Mouse (Mus musculus) spleen, adult 2 months (tissue): ENCODE measurements around the gene St3gal2. TPM values are rescaled to one million over a fixed set of nuclear protein-coding genes. Genes with fewer than 3 reads are reported as not detected.

Experiments used
- DNase-seq, 2 experiments: peaks; one replicate each; pipeline versions ENCODE4 v3.0.0 to v3.0.0-alpha.2; 2012 to 2021; ENCODE audit warnings: low spot score in 2 of 2, low read depth in 1 of 2
- H3K27ac ChIP-seq: fragments of 200-500 bp; 2 replicates; pipeline ENCODE4 v1.5.1; 2012; ENCODE audit warnings: low read length, inconsistent platforms; ENCODE audit not compliant: insufficient read depth
- H3K27me3 ChIP-seq: fragments of 200-500 bp; 2 replicates; pipeline ENCODE4 v1.6.1; 2012; ENCODE audit warnings: mild to moderate bottlenecking, moderate library complexity, low read length, inconsistent platforms; ENCODE audit not compliant: control insufficient read depth, insufficient read depth
- H3K36me3 ChIP-seq: fragments of 200-500 bp; 2 replicates; pipeline ENCODE4 v1.6.1; 2012; ENCODE audit warnings: mild to moderate bottlenecking, low read length, inconsistent platforms; ENCODE audit not compliant: control insufficient read depth, insufficient read depth
- H3K4me1 ChIP-seq: fragments of 200-500 bp; 2 replicates; pipeline ENCODE4 v1.6.1; 2011; ENCODE audit warnings: inconsistent platforms; ENCODE audit not compliant: control insufficient read depth, insufficient read depth, insufficient read length
- H3K4me3 ChIP-seq: fragments of 200-500 bp; 2 replicates; pipeline ENCODE4 v1.5.1; 2011; ENCODE audit warnings: mild to moderate bottlenecking, inconsistent platforms; ENCODE audit not compliant: insufficient read depth, insufficient read length; ENCODE audit errors: extremely low read depth
- CTCF ChIP-seq: fragments of 200-500 bp; IDR thresholded peaks from 2 replicates; pipeline ENCODE4 v1.5.1; 2011; ENCODE audit warnings: mild to moderate bottlenecking, inconsistent platforms; ENCODE audit not compliant: insufficient read depth, insufficient read length, insufficient replicate concordance; ENCODE audit errors: extremely low read depth
- POLR2A ChIP-seq: fragments of 200-500 bp; IDR thresholded peaks from 2 replicates; pipeline ENCODE4 v1.6.1; 2011; ENCODE audit warnings: low read depth, low read length, inconsistent platforms
- WGBS: fragments of 180-500 bp; shearing (Covaris S2); methylation state at CpG from one replicate; pipeline ENCODE4 v1.1.7; 2018; 5-methylcytosine and 5-hydroxymethylcytosine counted together
- polyA plus RNA-seq: library from polyadenylated mRNA; depleted of rRNA; stranded (reverse); fragments of >200 nt; gene quantifications from 2 replicates; pipeline ENCODE4 v1.2.3, GENCODE M21; 2012

St3gal2 gene
- polyA plus RNA-seq, 1 experiment: 25.5 TPM

DNA sequence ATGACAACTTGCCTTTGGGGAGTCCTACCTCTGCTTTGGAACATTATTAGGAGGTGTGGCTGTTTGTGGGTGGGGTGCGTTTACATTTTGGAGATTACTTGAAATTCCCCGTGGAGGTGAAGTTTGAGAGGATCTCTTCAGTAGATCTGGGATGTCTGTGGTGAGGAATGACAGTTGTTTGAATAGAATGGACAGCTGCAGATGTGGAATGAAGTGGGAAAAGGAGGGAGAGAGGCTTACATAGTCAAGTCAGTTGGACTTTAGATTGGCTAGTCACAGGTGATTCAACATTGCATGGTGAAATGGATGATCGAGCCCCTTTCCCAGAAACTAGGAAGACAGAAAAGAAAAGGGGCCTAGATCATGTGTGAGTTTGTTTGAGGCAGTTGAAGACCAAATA, 12.7 kb downstream of the St3gal2 start:
- H3K4me1 ChIP-seq: peaks cover 14% of the 10 kb centered on the region; the same call in 1 of the 2 replicates
- TF ChIP-seq CTCF (no peak), POLR2A (no peak)
- 83% methylated on average over 3 of the region's 3 CpGs for WGBS
- H3K27me3 ChIP-seq: no peaks in the 10 kb centered on the region
- no peak overlapping the region for H3K27ac ChIP-seq
- no peaks in the 10 kb centered on the region for H3K36me3 ChIP-seq
- H3K4me3 ChIP-seq: no peak overlapping the region
- no peak for DNase-seq

DNA sequence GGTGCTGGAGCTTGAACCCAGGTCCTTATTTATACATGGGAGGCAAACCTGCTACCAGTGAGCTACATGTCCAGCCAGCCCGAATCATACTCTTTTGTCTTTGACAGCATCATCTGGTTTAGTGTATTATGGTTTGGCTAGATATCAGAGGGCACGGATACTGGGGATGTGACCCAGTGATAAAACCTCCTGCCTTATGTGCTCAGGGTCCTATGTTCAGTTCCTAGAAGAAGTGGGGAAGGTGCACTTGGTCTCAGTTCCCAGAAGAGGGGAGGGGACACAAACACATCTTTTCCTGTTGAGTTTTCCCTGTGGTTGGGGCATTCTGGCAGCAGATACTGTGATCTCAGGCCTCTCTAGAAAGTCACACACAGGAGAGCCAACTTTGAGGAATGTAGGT, 13.6 kb downstream of the St3gal2 start:
- TF ChIP-seq CTCF: no peak
- no peak for TF ChIP-seq POLR2A
- no peak overlapping the region for H3K4me3 ChIP-seq
- WGBS: 78% methylated on average over 2 of the region's 2 CpGs
- H3K36me3 ChIP-seq: no peaks in the 10 kb centered on the region
- no peak for DNase-seq
- peaks cover 19% of the 10 kb centered on the region; the same call in 1 of the 2 replicates for H3K4me1 ChIP-seq
- H3K27me3 ChIP-seq: no peaks in the 10 kb centered on the region
- H3K27ac ChIP-seq: no peak overlapping the region

DNA sequence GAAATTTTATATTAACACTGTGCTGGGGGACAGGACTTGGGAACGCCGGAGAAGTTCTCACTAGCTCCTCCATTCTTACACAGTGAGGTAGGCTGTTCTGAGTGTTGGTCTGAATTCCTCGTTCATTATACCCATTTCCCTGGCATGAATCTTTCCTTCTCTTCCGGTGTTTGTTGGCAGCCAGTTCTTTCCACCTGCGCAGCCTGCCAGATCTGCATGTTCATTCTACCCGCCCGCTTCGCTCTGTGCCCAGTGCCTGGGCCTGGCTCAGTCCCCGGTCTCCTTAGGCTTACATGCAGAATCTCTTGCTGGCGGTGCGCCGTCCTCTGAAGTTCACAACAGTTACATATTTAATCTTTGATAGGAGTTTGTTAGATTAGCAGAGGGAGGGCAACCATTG, 16.5 kb downstream of the St3gal2 start:
- Histone ChIP-seq H3K27me3 (no peaks in the 10 kb centered on the region), H3K36me3 (no peaks in the 10 kb centered on the region), H3K4me3 (no peak overlapping the region), H3K4me1 (peaks cover 16% of the 10 kb centered on the region; the same call in 1 of the 2 replicates), H3K27ac (no peak overlapping the region)
- no peak for TF ChIP-seq POLR2A
- TF ChIP-seq CTCF: no peak
- WGBS: 91% methylated on average over 12 of the region's 12 CpGs
- DNase-seq: no peak

DNA sequence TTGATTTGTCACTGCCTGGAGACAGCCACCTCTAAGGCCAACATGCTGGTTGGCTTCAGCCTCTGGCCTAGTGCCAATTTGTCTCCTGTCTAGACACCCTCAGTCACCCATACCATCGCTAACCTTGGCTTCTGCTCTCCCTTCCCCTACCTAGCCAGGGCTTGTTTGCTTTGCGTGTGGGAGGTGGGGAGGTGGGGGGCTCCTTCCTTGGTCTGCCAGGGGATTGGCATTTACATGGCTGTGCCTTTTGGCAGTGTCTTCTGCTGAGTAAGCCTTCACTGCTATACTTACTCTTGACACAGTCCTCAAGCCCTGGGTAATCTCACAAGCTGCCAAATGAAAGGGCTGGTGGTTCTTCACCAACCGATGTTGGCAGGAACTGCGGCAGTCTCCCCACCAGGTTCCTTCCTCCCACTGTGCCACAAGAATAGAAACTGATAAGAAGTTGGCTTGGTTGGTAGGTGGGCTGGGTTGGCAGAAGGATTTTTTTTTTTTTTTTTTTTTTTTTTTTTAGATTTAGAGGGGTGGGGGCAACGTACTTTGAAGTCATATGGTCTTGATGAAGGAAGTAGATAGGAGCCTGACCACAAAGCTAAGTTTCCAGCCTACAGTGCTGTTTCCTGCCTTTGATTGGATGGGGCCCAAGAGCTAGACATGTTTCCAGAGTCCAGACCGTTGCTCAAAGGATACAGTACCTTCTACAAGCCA, 19.3 kb downstream of the St3gal2 start:
- WGBS: 4% methylated on average over 6 of the region's 6 CpGs
- peaks cover 14% of the 10 kb centered on the region; the same call in 1 of the 2 replicates for H3K4me1 ChIP-seq
- H3K36me3 ChIP-seq: no peaks in the 10 kb centered on the region
- H3K4me3 ChIP-seq: no peak overlapping the region
- H3K27me3 ChIP-seq: no peaks in the 10 kb centered on the region
- peak in 1 of 2 experiments; percentile 31 for DNase-seq
- peak overlapping the region; percentile 45 for H3K27ac ChIP-seq
- TF ChIP-seq CTCF (no peak), POLR2A (no peak)

DNA sequence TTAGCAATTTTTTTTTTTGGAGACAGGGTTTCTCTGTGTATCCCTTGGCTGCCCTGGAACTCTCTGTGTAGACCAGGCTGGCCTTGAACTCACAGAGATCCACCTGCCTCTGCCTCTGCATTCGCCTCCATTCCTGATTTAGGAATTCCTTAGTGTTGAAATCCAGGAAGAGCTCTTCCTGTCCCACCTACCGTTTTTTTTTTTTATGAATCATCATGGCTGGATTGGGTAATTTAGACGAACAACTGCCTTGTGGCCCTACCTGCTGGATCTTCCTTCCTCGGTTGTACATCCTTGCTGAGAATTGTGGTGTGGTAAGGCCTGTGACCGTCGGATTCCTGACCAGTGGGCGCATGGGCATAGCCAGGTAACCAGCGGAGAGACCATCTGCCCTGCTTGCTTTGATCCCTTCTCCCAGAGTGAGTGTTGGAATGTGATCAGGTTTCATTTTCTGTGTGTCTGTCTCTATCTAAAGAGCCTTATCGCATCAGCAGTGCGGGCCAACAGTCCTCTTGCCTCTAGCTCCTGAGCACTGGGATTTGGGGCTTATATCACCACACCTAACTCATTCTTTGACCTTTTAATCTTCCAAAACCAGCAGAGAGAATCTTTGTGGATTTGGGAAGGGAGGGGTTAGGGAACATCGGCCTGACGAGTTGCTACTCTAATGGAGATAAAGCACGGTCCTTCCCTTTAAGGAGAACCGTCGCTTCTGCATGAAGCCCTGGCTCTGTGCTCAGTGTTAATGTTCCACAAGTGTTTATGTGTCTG, 21.1 kb downstream of the St3gal2 start:
- WGBS: 83% methylated on average over 15 of the region's 15 CpGs
- TF ChIP-seq POLR2A (no peak), CTCF (no peak)
- no peaks in the 10 kb centered on the region for H3K36me3 ChIP-seq
- peaks cover 20% of the 10 kb centered on the region; the same call in 1 of the 2 replicates for H3K4me1 ChIP-seq
- no peak overlapping the region for H3K27ac ChIP-seq
- H3K27me3 ChIP-seq: no peaks in the 10 kb centered on the region
- H3K4me3 ChIP-seq: no peak overlapping the region
- DNase-seq: no peak

DNA sequence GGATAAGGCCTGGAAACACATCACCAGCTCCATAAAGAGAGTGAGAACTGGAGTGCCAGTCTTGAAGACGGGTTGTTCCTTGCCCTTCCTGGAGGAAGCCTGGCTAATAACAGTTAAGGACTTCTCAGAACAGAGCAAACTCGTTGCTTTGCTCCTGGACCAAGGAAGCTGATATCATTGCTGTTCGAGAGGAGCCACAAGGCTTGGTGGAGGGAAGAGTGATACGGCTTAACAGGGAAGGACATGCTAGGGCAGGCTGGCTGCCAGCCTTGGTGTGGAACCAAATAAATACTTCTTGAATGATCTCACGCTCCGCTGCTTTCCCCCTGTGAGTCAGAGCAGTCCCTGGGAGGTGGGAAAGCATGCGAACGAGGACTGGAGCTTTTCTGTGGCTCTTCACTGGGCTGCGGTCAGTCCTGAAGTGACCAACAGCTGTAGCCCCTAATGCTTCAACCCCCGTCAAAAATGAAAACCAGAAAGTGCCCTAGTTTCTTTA, 21.8 kb downstream of the St3gal2 start:
- H3K27me3 ChIP-seq: no peaks in the 10 kb centered on the region
- TF ChIP-seq CTCF (no peak), POLR2A (no peak)
- no peak overlapping the region for H3K4me3 ChIP-seq
- H3K4me1 ChIP-seq: peaks cover 20% of the 10 kb centered on the region; the same call in 1 of the 2 replicates
- peak in 1 of 2 experiments; percentile 21 for DNase-seq
- WGBS: 49% methylated on average over 10 of the region's 10 CpGs
- H3K27ac ChIP-seq: no peak overlapping the region
- no peaks in the 10 kb centered on the region for H3K36me3 ChIP-seq
